Mouse (Mus musculus) neural tube, embryonic 15.5 days (tissue): ENCODE data around the gene Adcy5. TPM values are rescaled to one million over a fixed set of nuclear protein-coding genes. Genes with fewer than 3 reads are reported as not detected.

Source experiments
- ATAC-seq: fragments of 200-750 bp; cut with Nextera tagmentation; 2 replicates; pipeline ENCODE4 v1.8.0; 2017; ENCODE audit warnings: mild to moderate bottlenecking, moderate TSS enrichment, moderate library complexity; ENCODE audit not compliant: low FRiP score
- H3K27ac ChIP-seq: fragments of 300-500 bp; sonication (generic); replicated peaks from 2 replicates; pipeline ENCODE4 v1.5.1; 2015; ENCODE audit warnings: mild to moderate bottlenecking, inconsistent platforms
- H3K27me3 ChIP-seq: fragments of 300-500 bp; sonication (generic); replicated peaks from 2 replicates; pipeline ENCODE4 v1.6.1; 2015; ENCODE audit warnings: inconsistent platforms
- H3K36me3 ChIP-seq: fragments of 300-500 bp; sonication (generic); 2 replicates; pipeline ENCODE4 v1.6.1; 2015; ENCODE audit warnings: inconsistent platforms
- H3K4me1 ChIP-seq: fragments of 300-500 bp; sonication (generic); 2 replicates; pipeline ENCODE4 v1.6.1; 2015; ENCODE audit warnings: inconsistent platforms
- H3K4me2 ChIP-seq: fragments of 300-500 bp; sonication (generic); 2 replicates; pipeline ENCODE4 v1.6.1; 2015; ENCODE audit warnings: inconsistent platforms, mild to moderate bottlenecking, moderate library complexity
- H3K4me3 ChIP-seq: fragments of 300-500 bp; sonication (generic); replicated peaks from 2 replicates; pipeline ENCODE4 v1.5.1; 2015; ENCODE audit warnings: mild to moderate bottlenecking, inconsistent platforms
- H3K9ac ChIP-seq: fragments of 300-500 bp; sonication (generic); replicated peaks from 2 replicates; pipeline ENCODE4 v1.6.1; 2015; ENCODE audit warnings: mild to moderate bottlenecking, inconsistent platforms
- H3K9me3 ChIP-seq: fragments of 300-500 bp; sonication (generic); replicated peaks from 2 replicates; pipeline ENCODE4 v1.6.1; 2016; ENCODE audit warnings: inconsistent platforms
- WGBS: fragments of 180-500 bp; shearing (Covaris S2); methylation state at CpG from one replicate; pipeline ENCODE4 v1.1.7; 2015; ENCODE audit warnings: mixed read lengths; 5-methylcytosine and 5-hydroxymethylcytosine counted together
- polyA plus RNA-seq: library from polyadenylated mRNA; unstranded; fragments of >200 nt; fragmentation: Nextera tagmentation; extraction: Ambion mirVana; gene quantifications from 2 replicates; pipeline ENCODE4 v1.2.1, GENCODE M21; 2015

Gene Adcy5
- polyA plus RNA-seq, 1 experiment from 2014 or later = 6.1 TPM

DNA sequence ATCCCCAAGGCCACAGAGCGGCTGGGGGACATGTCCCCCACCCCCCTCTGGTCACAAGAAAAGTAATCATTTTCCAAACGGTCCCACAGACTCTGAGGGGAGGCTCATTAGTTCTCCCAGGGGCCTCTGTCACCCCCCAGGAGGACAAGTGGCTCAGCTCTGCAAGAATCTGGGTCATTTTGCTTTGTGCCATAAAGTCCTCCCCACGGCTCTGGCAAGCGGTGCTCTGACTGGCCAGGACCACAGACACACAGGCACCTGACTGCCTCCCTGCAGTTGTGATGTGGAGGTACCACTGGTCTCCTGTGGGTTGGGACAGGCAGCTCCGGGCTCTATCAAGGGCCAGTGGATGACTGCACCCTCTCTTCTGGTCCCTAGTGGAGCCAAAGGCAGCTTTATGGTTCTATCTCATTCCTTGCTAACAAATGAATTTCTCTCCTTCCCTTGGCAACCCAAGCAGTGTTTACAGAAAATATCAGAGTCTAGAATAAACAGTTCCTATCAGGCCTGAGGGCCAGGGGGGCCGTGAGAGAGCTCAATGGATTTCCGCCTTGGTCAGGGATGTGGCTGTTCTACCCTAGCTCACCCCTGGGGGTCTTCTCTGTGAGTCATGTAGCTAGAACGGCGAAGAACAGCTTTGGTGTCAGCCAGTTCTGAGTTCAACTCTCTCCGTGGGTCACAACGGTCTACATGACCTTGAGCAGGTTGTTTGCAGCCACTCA lies 34.9 kb downstream of the Adcy5 start:
- H3K27me3 ChIP-seq = no peaks in the 10 kb centered on the region
- H3K9me3 ChIP-seq = no peaks in the 10 kb centered on the region
- no peak for ATAC-seq
- no peak overlapping the region for H3K27ac ChIP-seq
- no peak overlapping the region for H3K4me2 ChIP-seq
- no peaks in the 10 kb centered on the region for H3K36me3 ChIP-seq
- no peak overlapping the region for H3K4me3 ChIP-seq
- peaks cover 17% of the 10 kb centered on the region; the same call in 1 of the 2 replicates for H3K4me1 ChIP-seq
- 74% methylated on average over 11 of the region's 11 CpGs for WGBS
- H3K9ac ChIP-seq = no peak overlapping the region

GRCm38 (mm10) chr16:35190777-35191176 lies 36.1 kb downstream of the Adcy5 start:
- 81% methylated on average over 7 of the region's 7 CpGs for WGBS

DNA sequence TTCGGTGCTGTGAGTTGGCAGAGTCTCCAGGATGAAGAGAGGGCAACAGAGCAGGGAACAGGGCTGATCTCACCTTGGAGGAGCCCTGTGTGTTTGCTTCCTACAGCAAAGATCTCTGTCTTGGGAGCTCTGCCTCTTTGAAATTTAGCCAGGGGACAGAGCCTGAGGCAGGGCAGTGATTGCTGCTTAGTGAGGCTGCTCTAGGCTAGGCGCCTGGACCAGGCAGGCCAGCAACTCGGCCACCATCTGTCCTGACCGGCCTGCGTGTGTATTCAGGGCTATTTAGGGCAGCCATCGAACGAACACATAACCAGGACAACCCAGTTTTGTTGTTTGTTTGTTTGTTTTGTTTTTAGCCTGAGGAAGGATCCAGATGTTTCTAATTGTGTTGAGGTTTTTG lies 36.6 kb downstream of the Adcy5 start:
- no peak overlapping the region for H3K9ac ChIP-seq
- H3K36me3 ChIP-seq = no peaks in the 10 kb centered on the region
- WGBS = 75% methylated on average over 7 of the region's 7 CpGs
- peaks cover 17% of the 10 kb centered on the region; the same call in 1 of the 2 replicates for H3K4me1 ChIP-seq
- no peak overlapping the region for H3K4me3 ChIP-seq
- H3K9me3 ChIP-seq = no peaks in the 10 kb centered on the region
- H3K27me3 ChIP-seq = no peaks in the 10 kb centered on the region
- H3K27ac ChIP-seq = no peak overlapping the region
- no peak overlapping the region for H3K4me2 ChIP-seq
- ATAC-seq = no peak

More at GRCm38 (mm10) chr16:35190777-35191176, 36.1 kb downstream of the Adcy5 start:
- H3K4me3 ChIP-seq = no peak overlapping the region
- no peak overlapping the region for H3K27ac ChIP-seq
- H3K4me1 ChIP-seq = peaks cover 17% of the 10 kb centered on the region; the same call in 1 of the 2 replicates
- H3K27me3 ChIP-seq = no peaks in the 10 kb centered on the region
- no peaks in the 10 kb centered on the region for H3K9me3 ChIP-seq
- ATAC-seq = no peak
- H3K36me3 ChIP-seq = no peaks in the 10 kb centered on the region
- H3K4me2 ChIP-seq = no peak overlapping the region
- H3K9ac ChIP-seq = no peak overlapping the region

DNA sequence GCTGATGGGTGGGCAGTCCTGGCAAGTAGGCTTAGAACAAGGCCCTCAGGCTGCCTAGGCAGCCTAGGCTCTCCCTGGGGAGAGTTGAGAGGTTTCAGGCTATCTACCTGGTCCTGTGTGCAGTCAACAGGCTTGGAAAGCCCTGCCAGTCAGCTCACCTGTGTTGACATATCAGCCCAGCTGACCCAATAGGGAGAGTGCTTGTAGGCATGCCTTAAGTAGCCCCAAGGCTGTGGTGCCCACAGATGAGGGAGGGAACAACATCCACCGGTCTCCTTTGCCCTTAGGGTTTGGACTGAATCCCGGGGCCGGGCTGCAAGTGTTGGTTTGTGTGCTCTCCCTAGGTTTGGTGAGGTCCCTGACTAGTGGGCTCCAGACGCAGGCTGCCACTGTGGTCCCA lies 37.8 kb downstream of the Adcy5 start:
- Histone ChIP-seq H3K4me3 (no peak overlapping the region), H3K27ac (no peak overlapping the region), H3K36me3 (no peaks in the 10 kb centered on the region), H3K9ac (no peak overlapping the region), H3K9me3 (no peaks in the 10 kb centered on the region), H3K27me3 (no peaks in the 10 kb centered on the region), H3K4me1 (peaks cover 17% of the 10 kb centered on the region; the same call in 1 of the 2 replicates), H3K4me2 (no peak overlapping the region)
- 90% methylated on average over 4 of the region's 4 CpGs for WGBS
- ATAC-seq = no peak

DNA sequence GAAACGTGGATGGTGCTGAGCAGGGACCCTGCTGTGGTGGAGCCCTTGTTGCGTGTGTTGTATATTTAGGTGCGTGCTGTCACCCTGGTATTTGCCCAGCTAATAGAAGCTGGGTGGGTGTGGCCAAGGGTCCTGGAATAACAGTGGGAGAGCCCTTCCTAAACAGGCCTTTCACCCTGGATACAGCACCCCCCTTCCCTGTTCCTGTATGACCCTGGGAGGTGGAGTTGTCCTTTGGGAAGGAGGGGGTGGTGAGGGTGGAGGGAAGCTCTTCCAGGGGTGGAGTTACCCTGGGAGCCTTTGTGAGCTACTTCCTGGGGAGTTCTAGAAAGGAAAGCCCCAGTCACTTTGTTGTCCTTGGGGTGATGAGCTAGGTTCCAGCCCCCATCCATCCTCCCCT lies 38.7 kb downstream of the Adcy5 start:
- Histone ChIP-seq H3K27ac (no peak overlapping the region), H3K27me3 (no peaks in the 10 kb centered on the region), H3K9me3 (no peaks in the 10 kb centered on the region), H3K4me3 (no peak overlapping the region), H3K4me2 (no peak overlapping the region), H3K9ac (no peak overlapping the region), H3K4me1 (peaks cover 17% of the 10 kb centered on the region; the same call in 1 of the 2 replicates), H3K36me3 (no peaks in the 10 kb centered on the region)
- 50% methylated on average over 3 of the region's 3 CpGs for WGBS
- ATAC-seq = no peak

DNA sequence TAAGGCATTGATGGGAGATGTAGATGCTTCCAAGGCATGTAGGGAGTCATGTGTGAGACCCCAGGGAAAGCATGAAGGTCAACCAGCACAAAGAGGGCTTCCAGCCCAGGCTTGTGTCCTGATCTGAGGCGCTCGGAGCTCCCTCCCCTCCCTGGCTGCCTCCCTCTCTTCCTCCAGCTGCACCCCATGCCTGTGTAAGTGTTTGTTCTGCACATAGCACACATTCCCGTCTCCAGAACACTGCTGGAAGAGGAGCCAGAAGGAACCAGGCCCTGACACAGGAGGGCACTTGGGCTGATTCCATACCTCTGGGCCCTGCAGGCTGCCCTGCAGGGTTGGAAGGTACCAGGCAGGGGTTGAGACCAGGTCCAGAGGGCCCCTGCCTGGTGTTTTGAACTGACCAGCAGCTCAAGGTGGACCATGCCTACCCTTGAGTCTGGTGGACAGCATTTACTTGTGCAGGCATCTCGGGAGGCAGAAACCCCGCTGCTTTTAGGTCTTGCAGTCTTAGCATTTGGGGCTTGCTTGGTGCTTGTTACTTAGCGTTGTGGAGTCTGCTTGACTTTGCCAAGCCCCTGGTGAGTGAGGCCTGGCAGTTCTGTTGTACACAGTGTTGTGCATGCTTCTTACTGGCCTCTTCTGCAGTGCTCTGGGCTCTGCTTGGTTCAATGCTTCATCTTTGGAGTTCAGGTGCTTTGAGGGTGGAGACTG lies 45.2 kb downstream of the Adcy5 start:
- Histone ChIP-seq H3K4me1 (peaks cover 15% of the 10 kb centered on the region), H3K27me3 (no peaks in the 10 kb centered on the region), H3K9ac (no peak overlapping the region), H3K4me2 (no peak overlapping the region), H3K27ac (peak overlapping the region; percentile 54; the same call in 1 of the 2 replicates), H3K9me3 (no peaks in the 10 kb centered on the region), H3K36me3 (no peaks in the 10 kb centered on the region), H3K4me3 (no peak overlapping the region)
- no peak for ATAC-seq
- 69% methylated on average over 6 of the region's 6 CpGs for WGBS

DNA sequence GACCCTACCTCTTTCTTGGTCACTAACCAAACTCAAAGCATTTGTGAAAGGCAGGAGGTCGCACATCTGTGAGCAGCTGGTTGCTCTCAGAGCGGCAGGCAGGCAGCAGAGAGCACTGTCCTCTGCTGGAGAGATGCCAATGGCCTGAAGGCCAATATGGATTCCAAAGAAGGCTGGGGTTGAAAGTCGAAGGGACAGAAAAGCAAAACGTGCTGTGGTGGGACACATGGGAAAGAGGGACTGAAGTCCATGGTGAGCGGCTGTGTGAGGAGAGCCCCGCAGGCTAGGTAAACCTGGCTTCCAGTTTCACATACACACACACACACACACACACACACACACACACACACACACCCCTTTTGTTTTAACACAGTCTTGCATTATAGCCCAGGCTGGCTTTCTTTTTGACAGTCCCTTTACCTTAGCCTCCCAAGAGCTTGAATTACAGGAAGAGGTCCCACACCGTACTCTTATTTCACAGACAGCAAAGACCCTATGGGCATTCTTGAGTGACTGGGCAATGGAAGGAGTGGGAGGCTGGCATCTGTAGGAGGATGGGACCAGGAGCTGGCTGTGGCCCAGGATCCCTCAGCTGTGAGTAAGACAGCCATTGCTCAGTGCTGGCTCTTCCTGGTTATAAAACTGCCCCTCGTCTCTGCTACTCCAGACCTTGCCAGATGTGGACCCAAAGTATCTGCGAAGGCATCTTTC lies 45.9 kb downstream of the Adcy5 start:
- H3K36me3 ChIP-seq = no peaks in the 10 kb centered on the region
- 71% methylated on average over 9 of the region's 9 CpGs for WGBS
- H3K9ac ChIP-seq = no peak overlapping the region
- H3K4me2 ChIP-seq = no peak overlapping the region
- H3K9me3 ChIP-seq = no peaks in the 10 kb centered on the region
- H3K27me3 ChIP-seq = no peaks in the 10 kb centered on the region
- H3K27ac ChIP-seq = peak overlapping the region; percentile 54; the same call in 1 of the 2 replicates
- peaks cover 22% of the 10 kb centered on the region for H3K4me1 ChIP-seq
- H3K4me3 ChIP-seq = no peak overlapping the region
- ATAC-seq = no peak

DNA sequence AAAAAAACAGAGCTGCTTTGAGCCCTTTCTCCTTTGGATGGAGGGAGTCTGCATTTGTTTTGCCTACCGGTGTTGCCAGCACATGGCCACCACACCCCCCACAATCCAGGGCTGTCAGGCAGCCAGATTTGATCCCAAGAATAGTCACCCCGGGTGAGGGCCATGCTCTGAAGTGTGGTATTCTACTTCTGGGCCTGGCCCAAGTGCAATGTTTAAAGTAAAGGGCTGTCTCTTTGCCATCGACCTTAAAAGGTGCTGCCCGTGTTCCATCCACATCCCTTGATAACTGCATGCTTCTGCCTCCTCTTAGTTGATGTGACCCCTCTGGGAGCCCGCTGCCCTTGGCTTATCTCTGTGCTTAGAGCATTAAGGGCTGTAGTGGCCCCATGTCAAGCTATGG lies 46.6 kb downstream of the Adcy5 start:
- Histone ChIP-seq H3K4me3 (no peak overlapping the region), H3K9me3 (no peaks in the 10 kb centered on the region), H3K27ac (no peak overlapping the region), H3K36me3 (no peaks in the 10 kb centered on the region), H3K4me2 (no peak overlapping the region), H3K27me3 (no peaks in the 10 kb centered on the region), H3K9ac (no peak overlapping the region), H3K4me1 (peaks cover 29% of the 10 kb centered on the region)
- 86% methylated on average over 5 of the region's 5 CpGs for WGBS
- no peak for ATAC-seq

DNA sequence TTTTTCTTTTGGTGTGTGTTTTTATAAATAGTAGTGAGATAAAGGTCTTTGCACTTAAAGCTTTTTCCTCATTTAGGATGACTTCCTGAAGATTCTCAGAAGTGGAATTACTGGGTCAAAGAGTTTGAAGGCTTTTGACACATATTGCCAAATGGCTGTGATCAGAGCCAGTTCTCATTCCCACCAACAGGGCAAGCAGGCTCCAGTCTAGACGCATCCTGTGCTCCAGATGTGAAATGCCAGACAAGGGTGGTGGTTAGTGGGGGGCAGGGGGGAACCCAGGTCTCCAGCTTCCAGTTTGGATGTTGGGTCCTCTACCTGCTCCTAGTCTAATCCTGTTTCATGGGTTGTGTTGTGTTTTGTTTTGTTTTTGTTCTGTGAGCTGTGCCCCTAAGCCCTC lies 48.8 kb downstream of the Adcy5 start:
- Histone ChIP-seq H3K36me3 (no peaks in the 10 kb centered on the region), H3K27me3 (no peaks in the 10 kb centered on the region), H3K4me1 (peaks cover 33% of the 10 kb centered on the region), H3K4me3 (no peak overlapping the region), H3K9me3 (no peaks in the 10 kb centered on the region), H3K4me2 (no peak overlapping the region), H3K27ac (no peak overlapping the region), H3K9ac (no peak overlapping the region)
- no peak for ATAC-seq
- WGBS = 74% methylated on average over 1 of the region's 1 CpGs

- H3K9me3 ChIP-seq = no peaks in the 10 kb centered on the region
- 42% methylated on average over 5 of the region's 5 CpGs for WGBS
- ATAC-seq = peak; percentile 57; the same call in 1 of the 2 replicates
- H3K4me2 ChIP-seq = no peak overlapping the region
- no peak overlapping the region for H3K9ac ChIP-seq
- H3K36me3 ChIP-seq = no peaks in the 10 kb centered on the region
- H3K4me3 ChIP-seq = no peak overlapping the region
- peak overlapping the region; percentile 52; the same call in 1 of the 2 replicates for H3K27ac ChIP-seq
- no peaks in the 10 kb centered on the region for H3K27me3 ChIP-seq
- peaks cover 34% of the 10 kb centered on the region for H3K4me1 ChIP-seq
Observed at GRCm38 (mm10) chr16:35205681-35206080, 51.0 kb downstream of the Adcy5 start.

- Histone ChIP-seq H3K27ac (no peak overlapping the region), H3K9me3 (no peaks in the 10 kb centered on the region)
Observed at GRCm38 (mm10) chr16:35206426-35206825, 51.7 kb downstream of the Adcy5 start.

More at GRCm38 (mm10) chr16:35206426-35206825, 51.7 kb downstream of the Adcy5 start:
- no peak overlapping the region for H3K4me3 ChIP-seq
- 89% methylated on average over 6 of the region's 6 CpGs for WGBS
- no peaks in the 10 kb centered on the region for H3K27me3 ChIP-seq
- no peak overlapping the region for H3K4me2 ChIP-seq
- H3K36me3 ChIP-seq = no peaks in the 10 kb centered on the region
- ATAC-seq = no peak
- H3K4me1 ChIP-seq = peaks cover 31% of the 10 kb centered on the region
- H3K9ac ChIP-seq = no peak overlapping the region
